Mouse (Mus musculus) left cerebral cortex, postnatal 25 days (tissue): ENCODE data around the gene Timeless. TPM values are rescaled to one million over a fixed set of nuclear protein-coding genes. Genes with fewer than 3 reads are reported as not detected.
"Not testable (repeated sequence)": the region's sequence is repeated elsewhere in the genome, so short reads cannot be mapped to it uniquely, and the experiment has no call there.

Source experiments
- DNase-seq, 2 experiments: peaks; one replicate each; pipeline ENCODE4 v3.0.0; 2022; ENCODE audit warnings: low spot score in 2 of 2, mixed read lengths in 1 of 2
- intact Hi-C: fragments of 180-260 bp; cut with DNase I; formaldehyde crosslinking; loops from one replicate; pipeline ENCODE4 v1.15.1; 2025
- total RNA-seq, 2 experiments: library from RNA; stranded (reverse); gene quantifications; 2 replicates each; pipeline ENCODE4 v1.2.3; 2021

Timeless gene
- total RNA-seq, 2 experiments from 2014 or later, result 6.8 to 8.3 TPM

DNA sequence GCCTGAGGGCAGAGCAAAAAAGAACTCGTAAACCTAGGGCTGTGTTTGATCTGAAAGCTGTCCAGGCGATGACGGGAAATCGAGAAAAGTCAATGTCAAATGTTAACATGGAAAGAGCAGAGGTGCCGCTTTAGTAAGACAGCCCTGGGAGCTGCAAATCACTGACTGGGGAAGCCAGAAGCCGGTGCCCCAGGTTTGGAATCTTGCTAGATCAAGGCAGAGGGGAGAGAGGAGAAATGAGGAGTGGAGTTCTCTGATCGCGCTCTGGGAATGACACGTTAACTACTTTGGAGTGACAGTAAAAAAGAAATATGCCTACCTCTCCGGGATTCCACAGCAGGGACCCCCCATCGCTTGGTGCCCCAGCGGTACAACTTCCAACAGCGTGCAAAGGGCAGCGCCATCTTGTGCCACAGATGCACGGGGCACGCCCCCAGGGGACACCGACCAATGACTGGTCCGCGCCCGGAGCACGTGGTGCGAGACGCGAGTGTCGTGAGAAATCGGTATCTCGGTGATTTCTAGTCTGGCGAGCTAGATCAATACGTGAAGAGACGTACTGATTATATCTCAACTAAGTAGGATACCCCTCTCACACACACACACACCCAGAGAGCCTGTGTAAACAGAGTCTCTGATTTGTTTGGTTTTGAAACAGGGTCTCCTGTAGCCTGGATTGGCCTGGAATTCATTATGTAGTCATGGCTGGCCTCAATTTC, 20.3 kb upstream of the Timeless start, which contains the start of gene Spryd4:
Spryd4 (minus strand) TSS at position 418 of the 719 bp plus-strand sequence.
- intact Hi-C loops, result loop anchor here (2.0 kb wide), 1 partner anchor 73 kb away; no protein-coding TSS in a partner anchor
- DNase-seq, result peak; percentile 89 to 94

DNA sequence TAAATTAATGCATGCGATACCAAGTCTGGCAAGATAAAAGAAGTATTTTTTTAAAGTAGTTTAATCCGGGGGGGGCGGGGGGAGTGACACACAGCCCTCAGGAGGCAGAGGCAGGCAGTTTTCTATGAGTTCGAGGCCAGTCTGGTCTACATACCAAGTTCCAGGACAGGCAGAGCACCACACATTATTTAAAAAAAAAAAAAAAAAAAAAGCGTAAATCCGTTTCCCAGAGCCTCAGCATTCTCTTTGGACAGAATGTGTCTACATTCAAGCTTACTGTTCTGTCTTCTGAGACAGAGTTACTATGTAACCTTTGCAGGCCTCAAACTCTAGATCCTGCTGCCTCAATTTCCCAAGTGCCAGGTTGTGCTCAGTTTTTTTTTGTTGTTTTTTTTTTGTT, 19.7 kb upstream of the Timeless start:
- DNase-seq, result no peak
- intact Hi-C loops, result loop anchor here (2.0 kb wide), 1 partner anchor 73 kb away; no protein-coding TSS in a partner anchor

- DNase-seq, result peak; percentile 50 to 72
- intact Hi-C loops, result loop anchor here (1.0 to 2.0 kb wide), 2 partner anchors 19 to 72 kb away; partner anchors contain the start of gene Timeless
These were observed 19.0 kb upstream of the Timeless start for GRCm38 (mm10) chr10:128212871-128213323.

GRCm38 (mm10) chr10:128214112-128214511, 17.8 kb upstream of the Timeless start:
- DNase-seq, intact Hi-C loops: not testable (repeated sequence)

DNA sequence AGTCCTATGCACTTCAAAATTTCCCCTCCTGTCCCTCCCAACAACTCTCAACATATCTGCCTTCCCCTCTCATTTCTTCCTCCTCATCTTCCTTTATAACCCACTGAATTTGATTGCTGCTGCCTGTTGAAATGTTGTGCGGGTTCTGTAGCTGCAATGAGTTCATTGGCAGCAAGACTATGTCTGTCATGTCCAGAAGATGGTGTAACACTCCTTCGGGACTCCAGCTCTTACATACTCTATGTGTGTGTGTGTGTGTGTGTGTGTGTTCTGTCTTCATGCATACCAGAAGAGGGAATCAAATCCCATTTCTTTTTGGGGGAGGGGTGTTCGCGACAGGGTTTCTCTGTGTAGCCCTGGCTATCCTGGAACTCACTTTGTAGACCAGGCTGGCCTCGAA, 16.9 kb upstream of the Timeless start:
- intact Hi-C loops, result no loop called here
- DNase-seq, result no peak

DNA sequence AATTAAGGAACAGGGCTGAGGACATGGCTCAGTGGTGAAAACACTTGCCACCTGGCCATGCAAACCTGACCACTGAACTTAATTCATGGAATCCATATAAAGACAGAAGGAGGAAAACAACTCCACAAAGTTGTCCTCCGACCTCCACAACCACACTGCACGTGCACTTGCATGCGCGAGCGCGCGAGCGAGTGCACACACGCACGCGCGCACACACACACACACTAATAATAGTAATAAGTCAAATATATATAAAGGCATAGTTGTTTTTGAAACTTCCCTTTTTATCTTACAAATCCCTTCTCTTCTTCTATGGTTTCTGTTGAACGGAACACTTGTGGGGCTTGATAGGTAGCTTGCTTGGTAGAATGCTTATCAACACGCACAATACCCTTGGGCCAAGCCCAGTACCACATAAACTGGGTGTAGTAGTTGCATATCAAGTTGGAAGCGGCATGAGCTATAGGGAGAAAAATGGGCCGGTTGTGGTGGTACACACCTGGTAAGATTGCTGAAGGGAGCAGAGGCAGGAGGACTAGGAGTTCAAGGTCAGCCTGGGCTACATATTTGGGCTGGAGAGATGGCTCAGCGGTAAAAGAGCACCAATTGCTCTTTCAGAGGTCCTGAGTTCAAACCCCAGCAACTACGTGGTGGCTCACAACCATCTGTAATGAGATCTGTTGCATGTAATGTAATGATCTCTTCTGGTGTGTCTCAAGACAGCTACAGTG, 13.3 kb upstream of the Timeless start:
- intact Hi-C loops, result no loop called here
- no peak for DNase-seq

- DNase-seq, result no peak
- intact Hi-C loops, result no loop called here
These were observed 10.2 kb upstream of the Timeless start for GRCm38 (mm10) chr10:128221533-128222286.

DNA sequence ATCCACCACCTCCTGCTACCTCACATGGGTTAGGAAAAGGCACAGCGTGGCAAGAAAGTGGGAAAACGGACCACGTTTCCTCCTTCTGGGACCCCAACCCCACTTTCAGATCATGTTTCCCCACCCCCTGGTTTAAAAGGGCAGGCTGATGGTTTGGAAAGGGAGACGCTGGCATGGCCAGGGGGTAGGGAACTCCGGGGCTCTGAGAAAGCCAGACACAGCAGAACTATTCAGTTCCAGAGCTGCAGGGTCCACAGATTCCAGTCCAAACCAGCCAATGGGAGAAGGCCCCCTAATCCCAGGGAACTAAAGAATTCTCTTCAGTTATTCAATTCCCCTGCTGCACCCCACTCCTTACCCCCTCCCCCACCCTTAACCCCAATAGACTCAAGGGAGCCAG, 6.8 kb upstream of the Timeless start:
- intact Hi-C loops, result no loop called here
- no peak for DNase-seq

- intact Hi-C loops, result no loop called here
- DNase-seq, result no peak
These were observed 6.3 kb upstream of the Timeless start, which contains the start of gene Mip for GRCm38 (mm10) chr10:128225538-128225937. Gene Mip (plus strand): TSS chr10:128225838.

GRCm38 (mm10) chr10:128227592-128227991, 4.3 kb upstream of the Timeless start:
- DNase-seq, result no peak
- intact Hi-C loops, result no loop called here

- DNase-seq, result no peak
- intact Hi-C loops, result no loop called here
These were observed 3.9 kb upstream of the Timeless start for GRCm38 (mm10) chr10:128228009-128228408.

GRCm38 (mm10) chr10:128230582-128230981, 1.3 kb upstream of the Timeless start:
- intact Hi-C loops, result loop anchor here (5.0 kb wide), 1 partner anchor 42 kb away; the partner anchor contains the start of gene Stat2
- DNase-seq, result no peak

DNA sequence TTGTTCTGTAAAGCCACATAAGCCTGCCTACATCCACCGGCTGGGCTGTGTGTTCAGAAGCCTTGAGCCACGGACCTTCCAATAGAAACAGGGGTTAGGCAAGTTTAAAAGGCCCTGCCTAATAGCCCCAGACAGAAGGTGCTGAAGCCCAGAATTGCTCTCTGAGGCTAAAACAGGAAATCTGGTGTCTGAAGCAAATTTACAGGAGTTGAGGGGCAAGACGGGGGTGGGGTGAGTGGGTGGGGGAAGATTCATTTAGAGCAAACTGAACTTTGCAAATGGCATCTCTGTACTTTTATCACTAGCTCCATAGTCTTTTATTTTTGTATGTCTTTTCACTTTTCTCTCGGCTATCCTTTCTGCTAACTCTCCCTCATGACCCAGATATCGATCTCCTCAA, 719 bp upstream of the Timeless start:
- DNase-seq, result no peak
- intact Hi-C loops, result loop anchor here (5.0 kb wide), 1 partner anchor 41 kb away; the partner anchor contains the start of gene Stat2

DNA sequence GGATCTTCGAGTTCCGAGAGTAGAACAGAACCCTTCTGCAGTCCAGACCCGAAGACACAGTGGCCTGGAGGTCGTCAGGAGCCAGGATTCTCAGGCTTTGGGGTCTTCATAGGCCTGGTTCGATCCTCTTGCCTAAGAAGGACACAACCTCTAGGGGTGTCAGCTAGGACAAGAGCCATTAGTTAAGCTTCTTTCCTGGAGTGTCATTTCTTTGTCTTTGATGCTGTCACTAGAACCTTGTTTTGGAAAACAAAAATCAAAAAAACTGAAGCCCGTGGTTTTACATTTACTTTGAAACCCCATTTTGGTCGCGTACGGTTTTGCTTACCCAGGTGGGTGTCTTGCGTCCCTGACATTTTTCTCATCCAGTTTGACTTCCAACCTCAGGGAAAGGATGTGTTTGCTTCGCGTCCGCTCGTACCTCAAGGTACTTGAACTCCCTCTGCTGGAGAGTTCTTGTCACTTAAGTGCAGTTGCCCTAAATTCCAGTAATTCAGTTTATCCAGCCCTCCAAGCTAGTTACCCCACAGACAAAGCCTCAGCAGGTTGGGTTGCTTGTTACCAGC, 638 bp downstream of the Timeless start:
- intact Hi-C loops, result loop anchor here (1.0 to 5.0 kb wide), 2 partner anchors 19 to 40 kb away; partner anchors contain the start of gene Stat2
- peak; percentile 63 to 77 for DNase-seq

DNA sequence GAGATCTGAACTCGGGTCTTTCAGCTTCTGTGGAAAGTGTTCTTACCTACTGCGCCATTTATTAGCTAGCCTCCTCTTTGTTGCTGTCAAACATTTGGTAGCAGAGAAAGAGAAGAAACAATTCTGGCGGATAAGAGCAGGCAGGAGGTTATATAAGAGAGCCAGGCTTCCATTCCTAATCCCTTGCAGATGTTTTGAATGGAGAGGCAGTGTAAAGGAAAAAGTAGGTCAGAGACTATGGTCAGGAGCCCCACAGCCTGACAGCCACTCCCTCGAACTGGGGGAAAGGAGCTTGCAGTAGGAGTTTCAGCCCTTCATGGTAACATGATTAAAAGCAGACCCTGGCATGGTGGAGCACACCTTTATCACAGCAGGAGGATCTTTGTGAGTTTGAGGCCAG, 4.5 kb downstream of the Timeless start:
- DNase-seq, result peak in 1 of 2 experiments; percentile 11
- intact Hi-C loops, result no loop called here

DNA sequence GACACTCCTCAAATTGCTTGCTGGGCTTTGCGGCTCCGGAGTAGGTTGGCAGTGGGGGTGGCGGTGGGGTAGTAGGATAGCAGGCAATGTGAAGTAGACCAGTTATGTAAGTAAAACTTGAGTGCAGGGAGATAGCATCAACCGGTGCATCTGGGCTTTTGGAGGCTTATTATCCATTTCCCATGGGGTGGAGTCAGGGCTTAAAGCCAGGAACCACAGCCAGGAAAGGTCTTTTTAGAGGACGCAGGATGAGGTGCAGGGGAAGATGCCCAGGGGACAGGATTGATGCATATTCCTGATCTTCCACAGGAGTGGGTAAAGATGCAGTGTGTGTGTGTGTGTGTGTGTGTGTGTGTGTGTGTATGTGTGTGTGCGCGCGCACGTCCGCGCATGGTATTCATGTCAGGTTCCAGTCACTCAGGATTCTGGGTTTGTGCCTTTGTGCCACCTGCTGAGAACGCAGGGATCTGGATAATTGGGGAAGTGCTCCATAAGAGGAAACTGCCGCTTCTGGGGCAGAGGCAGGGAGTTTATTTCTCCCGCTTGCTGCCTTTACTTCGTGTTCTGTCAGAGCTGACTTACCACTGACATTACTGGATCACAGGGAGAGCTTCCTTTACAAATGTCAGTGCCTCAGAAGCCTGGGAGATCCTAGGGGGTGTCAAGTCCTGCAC, 6.1 kb downstream of the Timeless start:
- intact Hi-C loops, result no loop called here
- DNase-seq, result peak; percentile 4 to 61

GRCm38 (mm10) chr10:128239140-128239539, 7.3 kb downstream of the Timeless start:
- intact Hi-C loops, result no loop called here
- no peak for DNase-seq

DNA sequence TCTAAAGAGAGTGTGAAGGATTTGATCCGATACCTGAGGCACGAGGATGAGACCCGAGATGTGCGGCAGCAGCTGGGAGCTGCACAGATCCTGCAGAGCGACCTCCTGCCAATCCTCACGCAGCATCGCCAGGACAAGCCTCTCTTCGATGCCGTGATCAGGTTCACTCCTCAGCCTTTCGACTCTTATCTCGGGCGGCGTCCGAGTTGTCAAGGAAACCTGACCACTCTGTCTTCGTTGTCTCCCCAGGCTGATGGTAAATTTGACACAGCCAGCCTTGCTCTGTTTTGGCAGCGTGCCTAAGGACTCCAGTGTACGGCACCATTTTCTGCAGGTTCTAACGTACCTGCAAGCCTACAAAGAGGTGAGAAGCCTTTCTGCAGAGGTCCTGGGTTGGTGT, 8.3 kb downstream of the Timeless start:
- DNase-seq, result no peak
- intact Hi-C loops, result no loop called here

- no peak for DNase-seq
- intact Hi-C loops, result no loop called here
These were observed 11.4 kb downstream of the Timeless start for GRCm38 (mm10) chr10:128243252-128243651.
